Mouse (Mus musculus): ENCODE results near the gene Mocs3.

The Mocs3 gene

DNA sequence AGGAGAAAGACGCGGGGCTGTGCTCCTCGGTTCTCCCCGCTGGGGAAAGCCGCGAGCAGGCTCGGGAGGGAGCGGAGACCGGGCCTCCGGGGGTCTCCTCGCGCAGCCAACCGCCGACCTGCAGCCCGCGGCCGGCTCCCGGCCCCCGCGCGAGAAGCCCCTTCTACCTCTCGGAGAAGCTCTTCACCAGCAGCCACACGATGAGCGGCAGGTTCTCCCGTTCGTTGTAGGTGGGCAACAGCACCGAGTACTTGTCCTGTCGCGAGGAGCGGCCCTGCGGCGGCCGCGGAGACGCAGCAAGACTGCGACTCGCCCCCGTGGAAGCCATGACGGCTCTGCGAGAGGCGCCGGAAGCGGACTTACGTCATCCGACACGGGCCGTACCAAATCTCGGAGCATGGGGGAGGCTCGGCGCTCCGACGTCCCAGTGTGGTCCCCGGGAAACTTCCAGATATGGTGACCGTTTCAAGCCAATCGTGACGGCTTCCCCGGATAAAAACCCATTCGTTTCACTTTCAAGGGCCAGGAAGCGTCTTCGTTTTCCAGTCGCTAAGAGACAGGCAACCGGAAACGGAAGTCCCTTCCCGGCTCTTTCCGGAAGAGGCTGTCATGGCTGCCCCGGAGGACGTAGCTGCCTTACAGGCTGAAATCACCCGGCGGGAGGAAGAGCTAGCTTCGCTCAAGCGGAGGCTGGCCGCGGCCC lies at the start of gene Mocs3, which contains the start of the genes Gm20716 and Dpm1:
Gene Mocs3, plus strand, starts transcription at position 597 of the 703 bp plus-strand sequence.
Gene Gm20716, minus strand, starts transcription at position 339 of the 703 bp plus-strand sequence.
Gene Dpm1, minus strand, starts transcription at position 566 of the 703 bp plus-strand sequence.
- peak; percentile 84 for DNase-seq

DNA sequence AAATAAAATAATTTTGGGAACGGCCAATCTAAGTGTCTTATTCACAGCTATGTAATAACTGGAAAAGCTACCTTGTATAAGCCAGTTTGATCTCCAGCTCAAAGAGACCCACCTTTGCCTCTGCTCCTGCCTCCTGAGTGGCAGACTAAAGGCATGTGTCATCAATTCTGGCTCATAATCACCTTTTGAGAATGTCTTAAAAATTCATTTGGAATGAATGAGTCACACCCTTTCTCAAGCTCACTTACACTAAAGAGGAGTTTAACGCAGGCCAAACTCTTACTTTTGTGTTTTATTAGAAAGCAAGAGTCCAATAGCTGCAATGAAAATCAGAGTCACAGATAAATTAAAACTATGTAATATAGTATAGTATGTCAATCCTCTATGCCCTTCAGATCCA lies 38.6 kb upstream of the Mocs3 start:
- DNase-seq: no peak

DNA sequence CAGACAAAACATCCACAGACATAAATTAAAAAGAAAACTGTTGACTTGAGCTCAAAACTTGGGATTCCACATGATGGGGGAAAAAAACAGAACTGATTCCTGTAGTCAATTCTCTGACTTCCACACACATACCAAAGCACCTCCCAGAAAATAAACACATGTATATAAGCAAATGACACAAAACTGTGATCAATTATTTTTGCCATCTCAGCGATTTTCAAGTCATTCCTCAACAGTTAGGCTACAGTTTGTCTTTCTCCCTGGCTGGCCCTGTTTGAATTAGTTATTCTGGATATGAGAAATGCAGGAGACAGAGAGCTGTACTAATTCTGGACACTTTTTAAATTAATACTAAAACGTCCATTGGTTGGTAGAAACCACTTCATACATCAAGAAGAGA lies 36.7 kb upstream of the Mocs3 start:
- DNase-seq: no peak

DNA sequence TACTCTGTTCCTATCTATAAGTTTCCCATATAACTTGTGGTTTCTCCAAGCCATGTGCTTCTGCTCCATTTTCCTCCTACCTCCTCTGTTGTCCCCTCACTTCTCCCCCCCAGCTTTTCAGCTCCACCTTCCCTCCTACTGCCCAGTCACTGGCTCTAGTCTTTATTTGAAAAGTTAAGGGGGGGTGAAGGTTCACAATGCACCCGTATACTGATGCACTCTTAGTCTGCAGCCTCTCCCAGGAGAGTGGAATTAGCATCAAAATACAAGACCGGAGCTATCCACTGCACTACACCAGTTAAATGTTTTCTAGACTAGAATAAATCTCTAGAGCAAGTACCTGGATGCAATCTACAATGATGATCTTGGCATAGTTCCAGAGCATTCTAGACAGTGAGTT lies 34.7 kb upstream of the Mocs3 start:
- DNase-seq: no peak

DNA sequence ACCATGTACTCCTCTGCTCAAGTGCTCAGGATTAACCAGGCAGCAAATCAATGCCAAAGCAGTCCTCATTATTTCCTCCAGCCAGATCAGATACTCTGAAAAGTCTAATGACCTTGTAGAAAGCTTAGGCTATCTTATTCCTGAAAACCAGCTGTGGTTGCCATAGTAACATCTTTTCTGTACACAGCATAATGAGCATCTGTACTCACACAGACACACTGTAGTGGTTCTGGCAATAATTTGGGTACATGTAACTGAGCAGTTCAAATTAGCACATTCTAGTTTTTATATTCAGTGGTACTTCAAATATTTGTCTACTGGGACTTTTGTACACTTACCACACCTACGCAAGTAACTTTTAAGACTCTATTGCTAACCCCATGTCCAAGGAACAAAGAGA lies 32.0 kb upstream of the Mocs3 start:
- no peak for DNase-seq

DNA sequence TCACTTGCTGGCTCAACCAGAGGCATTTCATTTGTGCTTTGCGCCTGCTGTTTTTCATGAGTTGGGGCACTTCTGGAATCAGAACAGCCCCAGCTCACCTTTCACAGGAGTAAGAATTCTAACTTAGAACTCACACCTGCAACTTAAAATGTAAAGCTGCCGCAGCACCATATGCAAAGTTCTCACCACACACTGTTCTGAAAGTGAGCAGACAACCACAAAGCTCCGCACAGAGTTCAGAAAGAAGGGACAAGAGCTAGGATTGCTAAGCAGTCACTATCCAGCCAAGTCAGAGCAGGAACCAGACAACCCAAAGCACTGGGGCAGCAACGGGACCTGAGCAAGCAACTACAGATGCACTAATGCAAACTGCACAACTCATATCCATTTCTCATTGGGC lies 30.9 kb upstream of the Mocs3 start:
- DNase-seq: no peak

DNA sequence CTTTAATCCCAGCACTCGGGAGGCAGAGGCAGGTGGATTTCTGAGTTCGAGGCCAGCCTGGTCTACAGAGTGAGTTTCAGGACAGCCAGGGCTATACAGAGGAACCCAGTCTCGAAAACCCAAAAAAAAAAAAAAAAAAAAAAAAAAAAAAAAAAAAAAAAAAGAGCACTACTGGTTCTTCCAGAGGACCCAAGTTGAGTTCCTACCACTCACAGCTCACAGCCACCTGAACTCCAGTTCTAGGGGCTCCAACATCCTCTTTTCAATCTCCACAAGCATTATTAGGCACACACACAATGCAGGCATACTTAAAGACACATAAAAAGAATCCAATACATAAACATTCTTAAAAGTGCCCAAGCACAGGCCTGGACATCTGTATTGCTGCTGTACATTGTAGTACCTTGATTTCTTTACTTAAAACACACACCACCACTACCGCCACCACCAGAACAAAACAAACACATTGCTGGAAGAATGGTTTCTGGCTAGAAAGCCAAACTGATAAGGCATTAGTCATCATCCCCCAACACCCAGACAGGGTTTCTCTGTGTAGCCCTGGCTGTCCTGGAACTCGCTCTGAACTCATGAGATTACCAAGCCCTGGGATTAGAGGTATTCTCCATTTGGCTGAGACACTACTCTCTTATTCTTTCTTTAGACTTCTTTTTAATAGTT lies 30.3 kb upstream of the Mocs3 start:
- DNase-seq: no peak

DNA sequence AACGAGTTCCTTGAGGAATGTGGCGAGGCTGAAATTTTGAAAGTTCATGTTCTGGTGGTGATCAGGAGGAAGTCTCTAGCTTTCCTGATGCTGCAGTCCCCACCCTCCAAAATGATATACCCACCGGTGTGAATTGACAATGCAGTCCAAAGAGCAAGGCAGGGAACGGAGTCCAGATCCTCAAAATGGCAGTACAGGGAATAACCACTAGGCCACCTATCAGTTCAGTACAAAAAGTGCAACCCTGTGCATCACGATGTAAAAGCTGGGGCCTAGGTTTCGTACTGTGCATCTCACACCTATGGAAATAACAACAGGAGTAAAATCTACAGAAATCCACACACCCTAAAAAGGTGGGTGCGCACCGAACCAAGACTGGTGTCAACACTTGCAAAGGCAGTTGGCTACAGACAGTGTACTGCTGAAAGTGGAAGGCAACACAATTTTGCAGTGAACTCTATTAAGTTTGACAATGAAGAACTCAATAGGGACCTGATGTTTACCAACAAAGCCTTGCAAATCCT lies 25.9 kb upstream of the Mocs3 start:
- DNase-seq: peak; percentile 33

DNA sequence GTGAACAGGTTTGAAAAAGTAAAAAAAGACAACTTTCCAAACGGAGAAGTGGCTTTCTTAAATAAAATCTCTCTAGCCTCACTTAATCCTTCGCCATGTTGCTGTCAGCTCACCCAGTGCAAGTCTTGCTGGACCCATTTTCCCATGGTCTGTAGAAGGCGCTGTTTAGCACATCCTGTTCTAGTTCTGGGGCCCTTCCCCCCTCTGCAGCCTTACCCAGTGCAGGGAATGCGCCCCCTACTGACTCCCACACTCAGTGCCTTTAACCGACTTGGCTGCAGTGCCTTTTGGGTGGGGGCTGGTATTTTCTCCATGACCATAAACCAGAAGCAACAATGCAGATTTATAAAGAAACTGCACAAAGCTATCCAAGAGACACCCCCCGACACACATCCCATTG lies 25.2 kb upstream of the Mocs3 start:
- DNase-seq: peak; percentile 88

DNA sequence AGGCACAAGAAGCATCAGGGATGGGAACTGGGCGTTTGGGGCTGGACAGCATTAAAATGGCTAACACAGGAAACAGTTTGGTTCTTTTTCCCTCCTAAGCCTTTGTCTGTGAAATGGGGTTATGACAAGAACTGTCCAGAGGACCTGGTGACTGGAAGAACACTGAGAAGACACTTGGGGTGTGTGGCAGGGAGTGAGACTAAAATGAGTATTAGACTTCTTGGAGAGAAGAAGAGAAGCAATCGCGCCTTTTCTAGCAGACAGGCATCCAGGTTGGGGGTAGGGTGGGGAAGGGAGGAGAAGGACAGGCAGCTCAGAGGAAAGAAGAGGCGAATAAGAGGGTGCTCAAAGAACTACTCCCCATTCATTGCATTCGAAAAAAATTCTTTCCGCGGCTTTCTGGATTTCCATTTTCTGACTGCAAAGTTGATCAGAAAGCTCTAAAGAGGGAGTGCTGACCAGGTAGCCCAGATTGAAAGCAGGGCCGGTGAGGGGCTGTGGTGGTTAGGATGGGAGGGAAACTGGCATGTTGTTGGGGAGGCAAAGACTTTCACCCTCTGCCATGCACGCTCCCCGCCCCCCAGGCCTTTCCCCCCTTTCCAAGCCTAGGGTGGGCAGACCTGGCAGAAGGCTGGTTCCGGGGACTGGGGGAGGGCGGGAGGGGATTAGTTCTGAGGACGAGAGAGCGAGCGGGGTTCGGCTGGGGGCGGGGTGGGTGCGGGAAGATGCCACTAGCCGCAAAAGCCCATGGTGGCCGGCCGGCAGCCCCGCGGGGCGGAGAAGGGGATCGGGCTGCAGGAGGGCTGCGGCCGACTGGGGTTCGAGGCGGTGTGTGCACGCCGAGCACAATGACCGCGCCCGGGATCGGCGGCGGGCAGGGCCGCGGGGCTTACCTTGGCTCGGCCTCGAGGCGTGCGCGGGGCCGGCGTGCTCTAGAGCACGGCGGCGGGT lies 24.5 kb upstream of the Mocs3 start:
- DNase-seq: peak; percentile 51

DNA sequence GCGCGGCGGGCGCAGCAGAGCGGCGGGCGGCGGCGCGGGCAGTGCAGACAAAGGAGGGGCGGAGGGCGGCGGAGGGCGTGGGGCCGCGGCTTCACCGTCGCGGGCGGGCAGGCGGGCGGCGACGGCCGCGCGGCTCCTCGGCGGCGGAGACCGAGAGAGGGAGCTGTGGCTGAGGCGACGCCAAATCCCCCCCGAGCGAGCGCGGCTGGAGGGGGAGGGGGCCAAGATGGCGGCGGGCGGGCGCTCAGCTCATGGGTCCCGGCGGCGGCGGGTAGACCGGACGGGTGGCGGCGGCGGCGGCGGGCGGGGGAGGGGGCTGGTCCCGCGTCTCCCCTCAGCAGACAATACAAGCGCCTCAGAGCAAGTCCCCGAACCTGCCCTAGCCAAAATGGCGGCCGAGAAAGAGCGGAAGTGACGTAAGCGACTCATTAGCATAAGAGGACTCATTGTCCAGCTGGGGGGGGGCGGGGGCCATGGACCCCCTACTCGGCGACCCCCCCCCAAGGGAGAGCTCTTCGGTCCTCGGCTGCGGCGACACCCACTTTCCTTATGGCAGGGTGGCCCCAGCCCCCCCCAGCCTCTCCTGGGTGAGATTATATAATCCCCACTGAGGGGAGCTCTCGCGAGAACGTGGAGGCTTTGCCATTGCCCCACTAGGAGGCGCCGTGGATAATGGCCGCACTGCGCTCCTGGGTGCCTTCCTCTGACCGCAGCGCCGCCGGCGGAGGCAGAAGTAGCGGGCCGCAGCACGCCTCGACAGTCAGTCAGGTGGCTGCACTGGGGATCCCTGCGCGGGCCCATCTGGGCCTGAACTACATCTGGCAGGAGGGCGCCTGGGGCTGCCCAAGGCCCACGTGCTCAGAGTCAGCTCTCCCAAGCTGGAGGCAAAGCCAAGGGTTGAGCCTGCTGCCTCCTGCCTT lies 23.4 kb upstream of the Mocs3 start, which contains the start of gene Adnp:
Gene Adnp, minus strand, starts transcription at position 388 of the 920 bp plus-strand sequence.
- peak; percentile 95 for DNase-seq

DNA sequence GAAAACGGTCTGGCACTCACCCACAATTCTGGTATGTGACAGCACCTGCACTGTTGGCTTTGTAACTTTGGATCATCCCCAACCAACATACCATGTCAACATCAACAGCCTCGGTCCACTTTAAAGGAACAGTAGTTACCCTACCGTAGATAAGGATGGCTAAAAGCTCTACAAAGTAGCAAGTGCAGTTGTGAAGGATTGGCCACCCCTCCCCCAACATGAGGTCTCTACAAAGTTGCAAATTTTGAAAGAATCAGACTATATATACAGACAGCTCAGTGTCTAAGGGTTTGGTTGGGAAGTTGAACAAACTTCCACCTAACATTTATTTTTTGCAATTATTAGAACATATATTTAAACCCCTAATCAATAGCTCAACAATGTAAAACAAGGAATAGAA lies 22.5 kb upstream of the Mocs3 start:
- peak; percentile 62 for DNase-seq

DNA sequence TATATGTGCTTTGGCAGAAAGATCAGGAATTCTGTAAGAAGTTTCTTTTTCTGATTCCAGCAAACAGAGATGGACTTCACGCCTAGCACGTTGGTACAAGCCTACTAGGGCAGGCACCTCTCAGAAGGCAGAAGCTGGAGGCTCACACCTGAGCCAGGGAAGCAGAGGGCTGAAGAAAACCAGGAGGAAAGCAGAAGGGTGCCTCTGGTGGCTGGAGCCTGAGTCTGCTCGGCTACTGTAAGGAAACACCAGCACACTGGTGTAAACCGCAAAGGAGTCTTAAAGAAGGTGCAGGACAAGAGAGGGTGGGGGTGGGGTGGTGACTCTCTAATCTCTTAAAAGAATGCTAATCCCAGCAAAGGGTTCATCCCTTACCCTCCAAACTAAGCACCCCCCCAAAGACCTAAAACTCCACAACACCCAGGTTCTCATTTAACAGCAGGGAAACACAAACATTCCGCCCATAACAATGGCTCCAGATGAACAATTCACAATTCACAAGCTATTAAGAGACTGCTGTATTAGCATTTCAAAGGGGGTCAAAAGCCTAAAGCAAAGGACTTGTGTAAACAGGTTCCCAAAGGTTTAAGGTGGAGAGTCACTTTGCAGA lies 16.5 kb upstream of the Mocs3 start:
- no peak for DNase-seq

DNA sequence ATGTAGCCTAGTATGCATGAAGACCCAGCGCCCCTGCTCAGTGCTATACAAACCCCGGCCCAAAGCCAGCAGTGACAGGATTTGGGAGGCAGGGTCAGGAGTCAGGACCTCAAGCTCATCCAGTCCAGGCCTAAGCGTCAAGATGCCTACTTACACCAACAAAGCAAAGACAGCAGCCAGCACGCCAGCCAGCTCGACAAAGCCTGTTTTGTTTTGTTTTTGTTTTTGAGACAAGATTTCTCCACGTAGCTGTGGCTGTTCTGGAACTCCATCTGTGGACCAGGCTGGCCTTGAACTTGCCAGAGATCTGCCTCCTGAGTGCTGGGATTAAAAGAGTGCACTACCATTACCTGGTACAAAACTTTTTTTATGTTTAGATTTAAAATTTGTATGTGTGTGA lies 7.1 kb upstream of the Mocs3 start:
- DNase-seq: no peak

DNA sequence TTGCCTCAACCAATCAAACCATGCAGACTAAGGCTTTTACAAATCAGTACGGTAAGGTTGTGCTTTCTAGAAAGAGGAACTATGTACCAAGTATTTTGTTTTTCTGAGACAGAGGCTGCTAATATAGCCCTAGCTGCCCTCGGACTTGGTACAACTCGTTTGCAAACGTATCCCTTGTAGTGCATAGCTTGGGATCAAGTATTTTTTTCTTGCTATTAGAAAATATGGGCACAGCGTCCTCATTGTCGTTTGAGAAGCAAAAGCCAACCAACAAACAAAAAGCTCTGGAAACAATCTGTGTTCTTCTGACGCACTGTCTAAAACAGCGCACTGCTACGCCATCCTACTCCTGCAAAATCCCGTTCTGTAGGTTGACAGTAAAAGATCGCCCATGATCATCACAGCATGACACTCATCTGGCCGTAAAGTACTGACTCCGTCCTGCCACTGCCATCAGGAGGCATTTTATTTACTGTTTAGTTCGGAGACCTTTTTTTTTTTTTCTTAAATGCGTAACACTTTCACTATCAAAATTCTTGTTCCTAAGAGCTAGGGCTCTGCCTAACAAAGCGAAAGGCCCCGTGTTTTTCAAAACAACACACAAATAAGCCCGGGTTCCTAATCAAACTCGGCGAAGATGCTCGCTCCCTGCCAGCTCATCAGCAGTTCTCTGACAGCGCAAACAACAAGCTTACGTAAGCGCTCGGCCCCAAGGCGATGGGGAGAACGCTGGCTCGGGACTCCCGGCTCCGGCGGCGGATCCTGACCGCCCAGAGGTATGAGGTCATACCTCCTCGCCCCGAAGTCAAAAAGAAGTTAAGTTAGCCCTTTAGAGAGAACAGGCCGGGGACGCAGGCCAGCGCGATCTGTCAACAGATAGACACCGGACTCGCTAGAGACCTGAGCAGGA lies 1.1 kb upstream of the Mocs3 start:
- peak; percentile 50 for DNase-seq

DNA sequence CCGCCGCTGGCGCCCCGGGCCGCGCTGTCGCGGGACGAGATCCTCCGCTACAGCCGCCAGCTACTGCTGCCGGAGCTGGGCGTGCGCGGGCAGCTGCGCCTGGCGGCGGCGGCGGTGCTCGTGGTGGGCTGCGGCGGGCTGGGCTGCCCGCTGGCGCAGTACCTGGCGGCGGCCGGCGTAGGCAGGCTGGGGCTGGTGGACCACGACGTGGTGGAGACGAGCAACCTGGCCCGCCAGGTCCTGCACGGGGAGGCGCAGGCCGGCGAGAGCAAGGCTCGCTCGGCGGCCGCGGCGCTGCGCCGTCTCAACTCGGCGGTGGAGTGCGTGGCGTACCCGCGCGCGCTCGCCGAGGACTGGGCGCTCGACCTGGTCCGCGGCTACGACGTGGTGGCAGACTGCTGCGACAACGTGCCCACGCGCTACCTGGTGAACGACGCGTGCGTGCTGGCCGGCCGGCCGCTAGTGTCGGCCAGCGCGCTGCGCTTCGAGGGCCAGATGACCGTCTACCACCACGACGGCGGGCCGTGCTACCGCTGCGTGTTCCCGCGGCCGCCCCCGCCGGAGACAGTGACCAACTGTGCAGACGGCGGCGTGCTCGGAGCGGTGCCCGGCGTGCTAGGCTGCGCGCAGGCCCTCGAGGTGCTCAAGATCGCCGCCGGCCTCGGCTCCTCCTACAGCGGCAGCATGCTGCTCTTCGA lies 500 bp downstream of the Mocs3 start:
- DNase-seq: peak; percentile 29

DNA sequence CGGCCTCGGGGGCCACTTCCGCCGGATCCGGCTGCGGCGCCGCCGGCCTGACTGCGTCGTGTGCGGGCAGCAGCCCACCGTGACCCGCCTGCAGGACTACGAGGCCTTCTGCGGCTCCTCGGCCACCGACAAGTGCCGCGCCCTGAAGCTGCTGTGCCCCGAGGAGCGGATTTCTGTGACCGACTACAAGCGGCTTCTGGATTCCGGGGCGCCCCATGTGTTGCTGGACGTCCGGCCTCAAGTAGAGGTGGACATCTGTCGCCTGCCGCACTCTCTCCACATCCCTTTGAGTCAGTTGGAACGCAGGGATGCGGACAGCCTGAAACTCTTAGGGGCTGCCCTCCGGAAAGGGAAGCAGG lies 1.0 kb downstream of the Mocs3 start:
- DNase-seq: no peak

DNA sequence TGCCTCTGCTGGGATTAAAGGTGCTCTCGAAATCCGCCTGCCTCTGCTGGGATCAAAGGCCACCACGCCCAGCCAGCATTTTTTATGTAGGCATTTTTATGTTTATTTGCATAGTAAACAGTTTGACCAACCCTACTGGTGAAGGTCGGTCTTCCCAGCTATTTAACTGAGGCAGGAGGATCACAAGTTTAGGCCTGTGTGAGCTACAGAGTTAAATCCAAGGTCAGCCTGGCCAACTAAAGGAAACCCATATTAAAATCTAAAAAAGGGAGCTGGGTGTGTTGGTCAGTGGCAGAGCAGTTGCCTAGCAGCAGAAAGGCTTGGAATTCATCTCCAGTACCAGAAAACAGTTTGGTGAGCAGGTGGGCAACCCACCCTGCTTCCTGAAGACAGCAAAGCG lies 2.9 kb downstream of the Mocs3 start:
- DNase-seq: no peak

DNA sequence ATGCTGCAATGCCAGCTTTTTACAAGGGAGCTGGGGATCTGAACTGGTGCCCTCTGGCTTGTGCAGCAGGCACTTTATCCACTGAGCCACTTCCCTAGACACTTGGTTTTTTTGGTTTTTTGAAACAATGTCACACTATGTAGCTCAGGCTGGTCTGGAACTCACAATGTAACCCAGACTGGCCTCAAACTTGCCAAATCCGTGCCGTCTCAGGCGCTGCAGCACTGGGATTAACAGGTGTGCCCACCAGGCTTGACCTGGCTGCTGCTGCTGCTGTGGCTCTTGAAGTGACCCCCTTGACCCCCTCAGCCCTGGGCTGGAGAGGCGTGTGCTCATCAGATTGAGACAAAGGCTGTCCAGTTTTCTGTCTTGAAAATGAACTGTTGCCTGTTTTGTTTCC lies 7.9 kb downstream of the Mocs3 start:
- no peak for DNase-seq

DNA sequence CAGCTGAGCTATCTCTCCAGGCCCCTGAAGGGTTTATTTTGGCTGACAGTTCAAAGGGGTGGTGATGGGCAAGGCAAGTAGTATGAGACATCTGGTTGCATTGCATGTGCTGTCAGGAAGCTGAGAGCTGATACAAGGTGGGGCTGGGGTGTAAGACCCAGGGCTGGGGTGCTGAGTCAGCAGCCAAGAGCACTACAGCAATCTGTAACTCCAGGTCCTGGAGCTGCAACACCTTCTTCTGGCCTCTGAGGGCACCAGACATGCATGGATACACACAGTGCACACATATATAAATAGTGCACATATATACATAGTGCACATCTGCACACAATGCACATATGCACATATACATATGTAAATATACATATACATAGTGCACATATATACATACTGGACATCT lies 12.4 kb downstream of the Mocs3 start:
- no peak for DNase-seq
